Mouse (Mus musculus): ENCODE data around the gene Caskin1. TPM values are rescaled to one million over a fixed set of nuclear protein-coding genes. Genes with fewer than 3 reads are reported as not detected.

Caskin1 gene
- polyA plus RNA-seq, 1 experiment from 2014 or later, result 1.8 TPM

- WGBS, result 46% methylated on average over 11 of the region's 11 CpGs
Observed at GRCm38 (mm10) chr17:24485090-24485860, 3.1 kb upstream of the Caskin1 start.

GRCm38 (mm10) chr17:24488662-24489264 is 362 bp downstream of the Caskin1 start:
- 0% methylated on average over 79 of the region's 81 CpGs for WGBS
- H3K9me3 ChIP-seq, result no peaks in the 10 kb centered on the region
- peak overlapping the region; percentile 100 for H3K4me2 ChIP-seq (replicated peaks)
- H3K4me1 ChIP-seq (replicated peaks), result peaks cover 16% of the 10 kb centered on the region
- H3K36me3 ChIP-seq, result no peaks in the 10 kb centered on the region
- H3K27ac ChIP-seq, result peak overlapping the region; percentile 32; the same call in 1 of the 2 replicates
- H3K4me3 ChIP-seq (replicated peaks), result peak overlapping the region; percentile 69
- ATAC-seq, result peak; percentile 65
- H3K27me3 ChIP-seq (replicated peaks), result peaks cover 36% of the 10 kb centered on the region
- peak overlapping the region; percentile 73 for H3K9ac ChIP-seq

More at GRCm38 (mm10) chr17:24485090-24485860, 3.1 kb upstream of the Caskin1 start:
- Histone ChIP-seq H3K36me3 (no peaks in the 10 kb centered on the region), H3K9ac (no peak overlapping the region), H3K4me2 (replicated peaks) (no peak overlapping the region), H3K4me1 (replicated peaks) (peaks cover 19% of the 10 kb centered on the region), H3K27me3 (replicated peaks) (peaks cover 31% of the 10 kb centered on the region), H3K4me3 (replicated peaks) (no peak overlapping the region), H3K9me3 (no peaks in the 10 kb centered on the region), H3K27ac (no peak overlapping the region)
- no peak for ATAC-seq

- peak; percentile 24 for ATAC-seq
- Histone ChIP-seq H3K27me3 (replicated peaks) (peaks cover 36% of the 10 kb centered on the region), H3K4me2 (replicated peaks) (peak overlapping the region; percentile 100)
Observed at GRCm38 (mm10) chr17:24489265-24490030, 1.0 kb downstream of the Caskin1 start.

GRCm38 (mm10) chr17:24490399-24490798 is 2.0 kb downstream of the Caskin1 start:
- no peak overlapping the region for H3K9ac ChIP-seq
- no peak for ATAC-seq
- H3K9me3 ChIP-seq, result no peaks in the 10 kb centered on the region
- peaks cover 15% of the 10 kb centered on the region for H3K4me1 ChIP-seq (replicated peaks)
- no peaks in the 10 kb centered on the region for H3K36me3 ChIP-seq
- 72% methylated on average over 4 of the region's 4 CpGs for WGBS
- H3K27ac ChIP-seq, result no peak overlapping the region
- no peak overlapping the region for H3K4me2 ChIP-seq (replicated peaks)
- H3K27me3 ChIP-seq (replicated peaks), result peaks cover 36% of the 10 kb centered on the region
- no peak overlapping the region for H3K4me3 ChIP-seq (replicated peaks)

More at GRCm38 (mm10) chr17:24489265-24490030, 1.0 kb downstream of the Caskin1 start:
- Histone ChIP-seq H3K27ac (no peak overlapping the region), H3K4me1 (replicated peaks) (peaks cover 16% of the 10 kb centered on the region), H3K9me3 (no peaks in the 10 kb centered on the region), H3K36me3 (no peaks in the 10 kb centered on the region), H3K9ac (peak overlapping the region; percentile 73), H3K4me3 (replicated peaks) (peak overlapping the region; percentile 69)
- 25% methylated on average over 19 of the region's 19 CpGs for WGBS

- no peaks in the 10 kb centered on the region for H3K36me3 ChIP-seq
- H3K9ac ChIP-seq, result no peak overlapping the region
- H3K9me3 ChIP-seq, result no peaks in the 10 kb centered on the region
- 49% methylated on average over 2 of the region's 2 CpGs for WGBS
- H3K27ac ChIP-seq, result no peak overlapping the region
- H3K4me2 ChIP-seq (replicated peaks), result no peak overlapping the region
- no peaks in the 10 kb centered on the region for H3K4me1 ChIP-seq (replicated peaks)
- H3K27me3 ChIP-seq (replicated peaks), result peaks cover 8% of the 10 kb centered on the region; the same call in 1 of the 2 replicates
- no peak overlapping the region for H3K4me3 ChIP-seq (replicated peaks)
- no peak for ATAC-seq
Observed at GRCm38 (mm10) chr17:24494627-24495335, 6.4 kb downstream of the Caskin1 start.

- no peak for ATAC-seq
- Histone ChIP-seq H3K4me3 (replicated peaks) (no peak overlapping the region), H3K4me1 (replicated peaks) (no peaks in the 10 kb centered on the region), H3K27ac (no peak overlapping the region), H3K27me3 (replicated peaks) (0 out of 2 replicates have a peak, but pooled peaks cover 4% of the 10 kb centered on the region), H3K9ac (no peak overlapping the region), H3K9me3 (no peaks in the 10 kb centered on the region), H3K36me3 (no peaks in the 10 kb centered on the region), H3K4me2 (replicated peaks) (no peak overlapping the region)
- WGBS, result 70% methylated on average over 3 of the region's 3 CpGs
Observed at GRCm38 (mm10) chr17:24495443-24495842, 7.0 kb downstream of the Caskin1 start.

GRCm38 (mm10) chr17:24496026-24496425 is 7.6 kb downstream of the Caskin1 start:
- no peaks in the 10 kb centered on the region for H3K9me3 ChIP-seq
- H3K27ac ChIP-seq, result no peak overlapping the region
- 0 out of 2 replicates have a peak overlapping the region, but pooled peaks have one; percentile 13 for H3K9ac ChIP-seq
- no peaks in the 10 kb centered on the region for H3K27me3 ChIP-seq (replicated peaks)
- 93% methylated on average over 1 of the region's 1 CpGs for WGBS
- H3K4me2 ChIP-seq (replicated peaks), result no peak overlapping the region
- no peak for ATAC-seq
- no peak overlapping the region for H3K4me3 ChIP-seq (replicated peaks)
- no peaks in the 10 kb centered on the region for H3K4me1 ChIP-seq (replicated peaks)
- H3K36me3 ChIP-seq, result no peaks in the 10 kb centered on the region

- H3K36me3 ChIP-seq, result no peaks in the 10 kb centered on the region
- ATAC-seq, result no peak
- H3K9ac ChIP-seq, result no peak overlapping the region
- no peak overlapping the region for H3K27ac ChIP-seq
- H3K9me3 ChIP-seq, result no peaks in the 10 kb centered on the region
- 35% methylated on average over 11 of the region's 11 CpGs for WGBS
- H3K27me3 ChIP-seq (replicated peaks), result no peaks in the 10 kb centered on the region
- H3K4me2 ChIP-seq (replicated peaks), result no peak overlapping the region
- H3K4me3 ChIP-seq (replicated peaks), result no peak overlapping the region
- H3K4me1 ChIP-seq (replicated peaks), result peaks cover 8% of the 10 kb centered on the region
Observed at GRCm38 (mm10) chr17:24502208-24502607, 13.8 kb downstream of the Caskin1 start.

- H3K4me3 ChIP-seq (replicated peaks), result no peak overlapping the region
- 90% methylated on average over 10 of the region's 10 CpGs for WGBS
- no peaks in the 10 kb centered on the region for H3K36me3 ChIP-seq
- H3K27me3 ChIP-seq (replicated peaks), result no peaks in the 10 kb centered on the region
- no peak overlapping the region for H3K4me2 ChIP-seq (replicated peaks)
- no peak overlapping the region for H3K9ac ChIP-seq
- no peak overlapping the region for H3K27ac ChIP-seq
- peaks cover 11% of the 10 kb centered on the region for H3K4me1 ChIP-seq (replicated peaks)
- H3K9me3 ChIP-seq, result no peaks in the 10 kb centered on the region
- ATAC-seq, result no peak
Observed at GRCm38 (mm10) chr17:24504085-24504484, 15.7 kb downstream of the Caskin1 start.

GRCm38 (mm10) chr17:24505286-24505955 is 17.0 kb downstream of the Caskin1 start:
- Histone ChIP-seq H3K4me1 (replicated peaks) (peaks cover 11% of the 10 kb centered on the region), H3K9ac (no peak overlapping the region), H3K27me3 (replicated peaks) (no peaks in the 10 kb centered on the region), H3K4me3 (replicated peaks) (no peak overlapping the region), H3K9me3 (no peaks in the 10 kb centered on the region), H3K4me2 (replicated peaks) (no peak overlapping the region), H3K36me3 (peaks cover 11% of the 10 kb centered on the region), H3K27ac (no peak overlapping the region)
- no peak for ATAC-seq
- WGBS, result 91% methylated on average over 30 of the region's 30 CpGs

GRCm38 (mm10) chr17:24506332-24507070 is 18.1 kb downstream of the Caskin1 start:
- H3K4me3 ChIP-seq (replicated peaks), result no peak overlapping the region
- ATAC-seq, result peak; percentile 49
- no peaks in the 10 kb centered on the region for H3K9me3 ChIP-seq
- WGBS, result 35% methylated on average over 36 of the region's 36 CpGs
- peaks cover 18% of the 10 kb centered on the region for H3K36me3 ChIP-seq
- no peaks in the 10 kb centered on the region for H3K27me3 ChIP-seq (replicated peaks)
- no peak overlapping the region for H3K9ac ChIP-seq
- peaks cover 11% of the 10 kb centered on the region for H3K4me1 ChIP-seq (replicated peaks)
- peak overlapping the region; percentile 47 for H3K4me2 ChIP-seq (replicated peaks)
- no peak overlapping the region for H3K27ac ChIP-seq

Measured in intestine, embryonic 15.5 days (tissue).